Mouse (Mus musculus): Measurements from ENCODE around the gene Gm19426. TPM values are rescaled to one million over a fixed set of nuclear protein-coding genes. Genes with fewer than 3 reads are reported as not detected.

The Gm19426 gene
- not detected in 4 replicates for total RNA-seq (2023; ENCODE audit: inconsistent age)

DNA sequence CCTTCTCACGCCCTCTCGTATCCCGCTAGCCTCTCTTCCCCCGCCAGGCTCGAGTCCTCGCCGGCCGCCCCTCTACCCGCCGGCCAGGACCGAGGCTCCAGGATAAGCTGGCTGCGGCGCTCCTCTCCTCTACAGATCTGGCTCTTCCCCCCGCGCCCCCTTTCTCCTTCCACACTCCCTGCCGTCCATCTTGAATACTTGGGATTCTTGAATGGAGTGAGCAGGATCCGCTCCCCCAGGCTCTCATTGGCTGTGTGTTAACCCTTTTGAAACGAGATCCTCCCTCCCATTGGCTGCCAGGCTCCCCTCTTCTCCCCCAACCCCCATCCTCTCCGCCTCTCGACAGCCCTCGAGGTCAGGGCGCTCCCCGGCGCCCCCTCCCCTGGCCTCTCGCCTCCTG is at the start of gene Gm19426:
Gene Gm19426 (minus strand): TSS at position 95 of the 400 bp plus-strand sequence.

DNA sequence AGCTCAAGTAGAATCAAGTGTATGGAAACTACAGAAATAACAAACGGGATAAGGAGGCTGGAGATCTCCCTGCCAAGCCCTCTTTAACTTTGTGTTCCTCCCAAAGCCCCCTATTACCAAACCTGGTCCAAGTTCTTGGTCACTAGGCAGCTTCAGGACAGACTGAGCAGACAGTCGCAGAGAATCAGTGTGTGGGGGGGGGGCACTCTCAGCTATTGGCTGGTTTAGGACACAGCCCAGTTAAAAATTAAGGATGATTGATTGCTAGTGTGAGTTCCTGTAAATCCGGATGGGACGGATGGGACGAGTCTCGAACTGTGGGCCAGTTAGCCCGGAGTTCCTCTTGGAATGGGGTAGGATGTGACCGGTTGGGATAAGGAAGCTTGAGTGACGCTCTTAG is 31.8 kb upstream of the Gm19426 start, which contains the start of gene Serping1:
Gene Serping1 (minus strand): TSS at position 204 of the 400 bp plus-strand sequence.

GRCm38 (mm10) chr2:84733579-84734300 is 9.7 kb downstream of the Gm19426 start, which contains the start of gene Ypel4:
TSS of gene Ypel4 (plus strand) at chr2:84734058.

DNA sequence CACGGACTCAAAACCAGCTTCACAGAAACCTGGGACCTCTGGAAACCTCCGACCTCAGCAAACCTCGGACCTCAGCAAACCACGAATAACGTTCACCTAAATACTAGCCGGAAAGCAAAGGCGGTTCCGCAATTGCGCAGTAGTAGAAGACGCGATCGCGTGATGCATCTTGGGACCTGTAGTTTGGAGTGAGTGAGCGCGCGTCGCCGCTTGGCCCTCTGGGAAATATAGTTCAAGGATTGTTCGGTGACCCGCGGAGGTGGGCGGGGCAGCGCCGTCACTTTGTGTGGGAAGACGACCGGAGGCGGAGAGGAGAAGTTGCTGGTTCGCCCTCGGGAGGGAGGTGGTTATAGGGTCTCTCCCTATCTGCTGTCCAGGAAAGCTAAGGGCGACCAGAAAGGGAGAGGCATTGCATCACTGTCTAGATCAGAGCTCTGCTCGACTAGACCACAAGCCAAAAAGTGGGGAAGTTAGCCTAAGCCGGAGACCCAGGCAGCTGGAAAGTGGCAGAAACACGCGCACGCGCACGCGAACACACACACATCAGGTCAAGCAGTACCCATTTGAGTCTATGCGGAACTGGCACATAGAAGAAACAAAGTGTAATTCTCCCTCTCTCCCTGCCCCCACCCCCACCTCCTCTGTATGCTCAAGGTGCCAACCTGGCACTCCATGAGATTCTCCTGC is 16.1 kb downstream of the Gm19426 start, which contains the start of gene Clp1:
Gene Clp1 (minus strand): TSS at position 179 of the 687 bp plus-strand sequence.

DNA sequence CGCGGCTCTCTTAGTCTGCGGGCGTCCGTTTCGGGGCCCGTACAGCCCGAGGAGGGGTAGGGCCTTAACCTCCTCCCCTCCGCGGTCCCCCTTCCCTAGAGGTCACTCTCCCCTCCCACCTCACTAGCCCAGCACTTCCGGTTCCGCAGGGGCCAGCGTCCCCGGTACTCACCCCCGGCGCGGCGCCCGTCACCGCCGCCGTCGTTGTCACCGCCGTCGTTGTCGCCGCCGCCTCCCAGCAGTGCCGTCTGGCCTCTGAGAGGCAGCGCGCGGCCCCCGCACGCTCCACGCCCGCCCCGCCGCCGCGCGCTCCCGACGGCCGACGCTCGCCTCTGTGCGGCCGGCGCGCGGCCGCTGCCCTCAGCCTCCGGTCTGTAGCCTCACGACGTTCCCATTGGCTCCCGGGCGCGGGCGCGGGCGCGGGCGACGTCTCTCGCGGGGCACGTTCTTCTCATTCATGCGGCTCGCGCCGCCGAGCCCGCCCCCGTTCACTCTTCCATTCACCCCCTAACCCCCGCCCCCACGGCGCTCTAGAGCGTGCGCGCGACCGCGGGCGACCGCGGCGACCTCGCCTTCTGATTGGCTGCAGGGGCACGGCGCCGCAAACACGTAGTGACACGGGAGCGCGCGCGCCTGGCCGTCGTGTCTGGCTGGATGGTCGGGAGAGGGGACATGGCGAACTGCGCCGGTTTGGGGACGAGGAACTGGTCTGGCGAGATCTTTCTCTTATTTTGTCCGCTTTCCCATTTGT is 28.5 kb downstream of the Gm19426 start, which contains the start of gene Zdhhc5:
Gene Zdhhc5 (minus strand): TSS at position 370 of the 751 bp plus-strand sequence.

Other genes with a start within 250 kb of the Gm19426 start
- gene Ctnnd1, start 92.9 kb downstream of the Gm19426 start, total RNA-seq (2023; ENCODE audit: inconsistent age), result 1.9 to 5.0 TPM (median 3.6 TPM) in 4 replicates
- 0.22 TPM in 1 of 4 replicates, not detected in the others for gene Btbd18, start 84.6 kb downstream of the Gm19426 start, total RNA-seq (2023; ENCODE audit: inconsistent age)
- gene Selenoh, start 72.9 kb downstream of the Gm19426 start, total RNA-seq (2023; ENCODE audit: inconsistent age), result 41.0 to 52.5 TPM (median 49.9 TPM) in 4 replicates
- not detected in 4 replicates for gene Gm28635, start 65.6 kb downstream of the Gm19426 start, total RNA-seq (2023; ENCODE audit: inconsistent age)
- 14.5 to 17.4 TPM (median 16.1 TPM) in 4 replicates for gene Med19, start 65.3 kb downstream of the Gm19426 start, total RNA-seq (2023; ENCODE audit: inconsistent age)
- gene Tmx2, start 64.5 kb downstream of the Gm19426 start, total RNA-seq (2023; ENCODE audit: inconsistent age), result 35.2 to 39.9 TPM (median 36.6 TPM) in 4 replicates
- gene Zdhhc5, start 28.5 kb downstream of the Gm19426 start, total RNA-seq (2023; ENCODE audit: inconsistent age), result 52.4 to 63.1 TPM (median 59.3 TPM) in 4 replicates
- 22.6 to 25.0 TPM (median 23.5 TPM) in 4 replicates for gene Clp1, start 16.3 kb downstream of the Gm19426 start, total RNA-seq (2023; ENCODE audit: inconsistent age)
- 0.45 TPM in 1 of 4 replicates, not detected in the others for gene Ypel4, start 9.6 kb downstream of the Gm19426 start, total RNA-seq (2023; ENCODE audit: inconsistent age)
- gene Serping1, start 31.8 kb upstream of the Gm19426 start, total RNA-seq (2023; ENCODE audit: inconsistent age), result 0.30 to 0.93 TPM (median 0.51 TPM) in 4 replicates
- gene Ube2l6, start 55.2 kb upstream of the Gm19426 start, total RNA-seq (2023; ENCODE audit: inconsistent age), result 9.9 to 13.6 TPM (median 11.4 TPM) in 4 replicates
- not detected in 4 replicates for gene Smtnl1, start 79.0 kb upstream of the Gm19426 start, total RNA-seq (2023; ENCODE audit: inconsistent age)
- 16.3 to 24.5 TPM (median 21.0 TPM) in 4 replicates for gene Timm10, start 83.3 kb upstream of the Gm19426 start, total RNA-seq (2023; ENCODE audit: inconsistent age)
- 5.3 to 9.8 TPM (median 7.3 TPM) in 4 replicates for gene Slc43a1, start 95.2 kb upstream of the Gm19426 start, total RNA-seq (2023; ENCODE audit: inconsistent age)
- gene Rtn4rl2, start 143.1 kb upstream of the Gm19426 start, total RNA-seq (2023; ENCODE audit: inconsistent age), result 1.3 TPM in 1 of 4 replicates, not detected in the others
- gene Slc43a3, start 192.9 kb upstream of the Gm19426 start, total RNA-seq (2023; ENCODE audit: inconsistent age), result 6.9 to 14.2 TPM (median 7.5 TPM) in 4 replicates
- 1.1 to 3.4 TPM (median 1.7 TPM) in 4 replicates for gene Prg2, start 236.8 kb upstream of the Gm19426 start, total RNA-seq (2023; ENCODE audit: inconsistent age)
- gene Prg3, start 244.6 kb upstream of the Gm19426 start, total RNA-seq (2023; ENCODE audit: inconsistent age), result not detected in 4 replicates